Mouse (Mus musculus) heart, postnatal 0 days (tissue): ENCODE measurements around the gene Ccin.

Experiments
- CTCF ChIP-seq: IDR thresholded peaks from 2 replicates; pipeline ENCODE4 v1.5.1; 2016; ENCODE audit warnings: antibody characterized with exemption, control low read depth, low read depth
- EP300 ChIP-seq: IDR thresholded peaks from 2 replicates; pipeline ENCODE4 v1.6.1; 2016; ENCODE audit warnings: antibody characterized with exemption, low read depth

- TF ChIP-seq CTCF, result peak; percentile 95
- TF ChIP-seq EP300, result no peak
These were observed 1.1 kb upstream of the Ccin start for GRCm38 (mm10) chr4:43982053-43982732.
